Mouse (Mus musculus): ENCODE measurements around the gene Dars2. TPM values are rescaled to one million over a fixed set of nuclear protein-coding genes. Genes with fewer than 3 reads are reported as not detected.

The Dars2 gene
- polyA plus RNA-seq, 1 experiment, result not detected

- 87% methylated on average over 4 of the region's 4 CpGs for WGBS
- TF ChIP-seq CTCF (IDR thresholded peaks at IDR 0.05; ENCODE audit: insufficient read depth, low read depth, low read length) (no peak), POLR2A (IDR thresholded peaks at IDR 0.05; ENCODE audit: insufficient read depth, low read depth, low read length) (no peak)
- H3K27ac ChIP-seq (ENCODE audit: insufficient read depth, low read depth, low read length), result no peak overlapping the region
- no peak overlapping the region for H3K4me3 ChIP-seq (ENCODE audit: insufficient read depth, low read depth, low read length)
- peaks cover 2% of the 10 kb centered on the region; the same call in 1 of the 2 replicates for H3K4me1 ChIP-seq (ENCODE audit: control insufficient read depth, insufficient read depth, low read length)
Measured at GRCm38 (mm10) chr1:161004942-161005341, 65.5 kb downstream of the Dars2 start.

- Histone ChIP-seq H3K4me3 (ENCODE audit: insufficient read depth, low read depth, low read length) (no peak overlapping the region), H3K27ac (ENCODE audit: insufficient read depth, low read depth, low read length) (no peak overlapping the region), H3K4me1 (ENCODE audit: control insufficient read depth, insufficient read depth, low read length) (no peaks in the 10 kb centered on the region)
- WGBS, result 74% methylated on average over 6 of the region's 6 CpGs
- TF ChIP-seq CTCF (IDR thresholded peaks at IDR 0.05; ENCODE audit: insufficient read depth, low read depth, low read length) (no peak), POLR2A (IDR thresholded peaks at IDR 0.05; ENCODE audit: insufficient read depth, low read depth, low read length) (no peak)
Measured at GRCm38 (mm10) chr1:160993851-160994250, 76.6 kb downstream of the Dars2 start.

Other genes with a start within 250 kb of the Dars2 start
- 41.4 TPM in 1 of 2 replicates, not detected in the other for gene Rc3h1, start 164.2 kb downstream of the Dars2 start, polyA plus RNA-seq (2012; ENCODE audit: insufficient read depth, insufficient read length, low replicate concordance, missing spikeins)
- not detected in 2 replicates for gene Serpinc1, start 92.1 kb downstream of the Dars2 start, polyA plus RNA-seq (2012; ENCODE audit: insufficient read depth, insufficient read length, low replicate concordance, missing spikeins)
- gene Zbtb37, start 35.8 kb downstream of the Dars2 start, polyA plus RNA-seq (2012; ENCODE audit: insufficient read depth, insufficient read length, low replicate concordance, missing spikeins), result not detected in 2 replicates
- gene Cenpl, start 55 bp upstream of the Dars2 start, polyA plus RNA-seq (2012; ENCODE audit: insufficient read depth, insufficient read length, low replicate concordance, missing spikeins), result not detected in 2 replicates
- gene Klhl20, start 60.9 kb upstream of the Dars2 start, polyA plus RNA-seq (2012; ENCODE audit: insufficient read depth, insufficient read length, low replicate concordance, missing spikeins), result not detected in 2 replicates
- not detected in 2 replicates for gene Ankrd45, start 72.0 kb upstream of the Dars2 start, polyA plus RNA-seq (2012; ENCODE audit: insufficient read depth, insufficient read length, low replicate concordance, missing spikeins)
- gene Tex50, start 88.7 kb upstream of the Dars2 start, polyA plus RNA-seq (2012; ENCODE audit: insufficient read depth, insufficient read length, low replicate concordance, missing spikeins), result not detected in 2 replicates
- gene Prdx6, start 180.6 kb upstream of the Dars2 start, polyA plus RNA-seq (2012; ENCODE audit: insufficient read depth, insufficient read length, low replicate concordance, missing spikeins), result 347 TPM in 1 of 2 replicates, not detected in the other